Mouse (Mus musculus): ENCODE measurements around the gene Olfr288.
A peak's percentile ranks its signal among the peaks of the same experiment; 100 is the strongest.

The Olfr288 gene

DNA sequence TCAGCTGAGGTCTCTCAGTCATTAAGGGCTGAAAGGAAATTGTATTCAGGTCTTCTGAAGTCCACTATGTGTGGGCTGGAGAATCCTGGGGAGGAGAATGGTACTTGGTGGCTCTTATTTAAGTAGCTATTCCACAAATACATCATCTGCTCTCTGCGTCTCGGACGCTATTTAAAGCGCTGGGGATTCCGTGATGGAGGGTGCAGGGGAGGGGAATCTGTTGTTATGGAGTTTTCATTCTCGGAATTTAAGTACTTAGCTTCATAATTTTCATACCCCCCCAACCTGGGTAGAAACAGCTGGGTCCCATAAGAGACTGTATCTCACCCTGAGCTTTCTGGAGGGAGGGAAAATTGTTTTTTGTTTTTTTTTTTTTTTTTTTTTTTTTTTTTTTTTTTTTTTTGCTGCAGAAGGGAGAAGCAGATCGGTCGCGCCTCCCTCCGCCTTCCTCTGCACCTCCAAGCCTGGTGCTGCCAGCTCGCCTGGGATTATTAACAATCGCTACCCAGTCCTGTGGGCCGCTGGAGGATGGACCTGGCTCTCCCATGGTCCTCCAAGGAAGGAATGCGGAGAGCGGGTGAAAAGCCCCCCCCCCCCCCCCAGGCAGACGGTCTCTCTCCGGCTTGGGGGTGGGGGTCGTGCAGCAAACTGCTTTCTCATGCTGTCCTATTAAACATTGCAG is 28.2 kb downstream of the Olfr288 start, which contains the start of gene Ccdc184:
TSS of gene Ccdc184 (plus strand) at position 196 of the 682 bp plus-strand sequence.
- no peak for DNase-seq (ENCODE audit: low spot score in 2 of 2)

DNA sequence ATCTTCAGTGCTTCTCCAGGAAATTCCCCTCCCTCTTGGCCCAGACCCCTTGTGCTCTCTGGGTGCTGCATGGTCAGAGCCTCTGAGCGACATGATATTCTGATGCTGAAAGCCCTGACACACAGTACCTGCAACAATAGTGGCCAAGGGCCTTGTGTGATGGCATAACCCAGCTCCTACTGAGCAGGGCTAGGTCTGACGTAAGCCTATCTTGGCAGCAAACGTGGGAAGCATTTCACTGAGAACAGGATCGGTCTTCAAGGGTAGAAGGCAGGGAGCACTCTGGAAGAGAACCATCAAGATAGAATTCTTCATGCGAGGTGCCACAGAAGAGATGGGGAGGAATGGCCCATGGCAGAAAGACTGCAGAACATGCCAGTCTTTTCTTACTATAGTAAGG is 29.8 kb downstream of the Olfr288 start, which contains the start of gene Asb8:
TSS of gene Asb8 (minus strand) at position 101 of the 400 bp plus-strand sequence.
- DNase-seq (ENCODE audit: low spot score in 2 of 2) = no peak

DNA sequence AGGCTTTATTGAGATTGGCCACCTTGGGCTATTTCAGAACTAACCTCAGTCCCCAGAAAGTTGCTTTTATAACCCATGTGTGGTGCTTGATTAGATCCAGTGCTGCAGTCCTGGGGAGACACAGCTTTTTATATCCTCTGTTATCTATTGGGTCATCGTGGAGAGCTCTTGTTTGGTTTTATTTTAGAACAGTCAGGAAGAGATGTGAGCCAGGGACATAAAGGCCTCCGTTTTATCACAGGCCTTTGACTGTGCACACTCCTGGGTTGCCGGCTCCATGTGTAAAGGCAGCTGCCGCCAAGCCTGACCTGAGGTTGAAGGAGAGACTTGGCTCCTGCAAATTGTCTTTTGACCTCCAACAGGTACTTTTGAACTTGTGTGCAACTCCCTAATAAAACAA is 32.8 kb downstream of the Olfr288 start:
- no peak for DNase-seq (ENCODE audit: low spot score in 2 of 2)

DNA sequence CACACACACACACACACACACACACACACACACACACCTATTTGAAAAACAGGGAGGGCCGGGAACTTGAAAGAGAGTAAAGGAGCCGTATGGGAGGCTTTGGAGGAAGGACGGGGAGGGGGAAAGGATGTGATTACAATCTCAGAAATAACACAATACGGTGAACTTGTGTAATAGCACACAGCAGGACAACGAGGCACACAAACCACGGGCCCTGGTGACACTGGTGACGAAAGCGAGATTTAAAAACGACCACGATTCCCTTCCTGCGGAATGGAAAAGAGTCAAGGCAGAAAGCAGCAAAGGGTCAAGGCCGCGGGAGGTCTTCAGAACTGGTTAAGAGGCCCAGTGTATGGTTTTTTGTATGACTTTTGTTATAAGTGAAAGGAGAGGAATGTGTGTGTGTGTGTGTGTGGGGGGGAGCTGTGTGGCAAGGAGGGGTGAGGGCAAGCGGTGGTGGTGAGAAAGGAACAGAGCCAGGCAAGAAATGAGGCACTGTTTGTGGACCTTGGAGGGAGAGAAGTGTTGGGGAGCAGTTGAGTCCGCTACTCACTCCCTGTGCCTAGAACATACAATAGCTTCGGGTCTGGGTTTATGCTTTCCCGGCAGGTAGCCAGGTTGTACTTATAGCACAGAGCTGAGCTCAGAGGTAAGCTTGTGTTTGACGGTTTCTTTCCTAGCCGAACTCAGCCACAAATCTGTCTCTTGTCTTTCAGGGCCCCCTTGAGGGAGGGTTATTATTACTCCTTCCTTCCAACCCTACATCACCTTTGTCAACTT is 34.1 kb downstream of the Olfr288 start:
- no peak for DNase-seq (ENCODE audit: low spot score in 2 of 2)

DNA sequence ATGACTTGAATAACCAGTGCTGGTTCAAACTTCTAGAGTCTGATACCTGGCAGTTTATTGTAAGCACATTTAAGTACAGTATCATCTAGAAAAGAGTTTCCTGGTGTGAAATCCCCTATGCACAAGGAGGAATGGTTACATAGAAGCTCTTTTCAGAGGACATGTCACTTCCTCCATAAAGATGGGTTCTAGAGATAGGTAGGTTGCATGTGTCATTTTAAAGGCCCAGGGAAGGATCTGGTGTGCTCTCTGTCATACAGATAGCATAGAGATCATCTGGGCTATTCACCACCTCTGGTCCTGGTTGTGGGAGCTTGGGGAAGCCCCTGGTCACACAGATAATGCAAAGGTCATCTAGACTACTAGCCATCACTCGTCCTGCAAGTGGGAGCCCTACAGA is 38.1 kb downstream of the Olfr288 start:
- no peak for DNase-seq (ENCODE audit: low spot score in 2 of 2)

DNA sequence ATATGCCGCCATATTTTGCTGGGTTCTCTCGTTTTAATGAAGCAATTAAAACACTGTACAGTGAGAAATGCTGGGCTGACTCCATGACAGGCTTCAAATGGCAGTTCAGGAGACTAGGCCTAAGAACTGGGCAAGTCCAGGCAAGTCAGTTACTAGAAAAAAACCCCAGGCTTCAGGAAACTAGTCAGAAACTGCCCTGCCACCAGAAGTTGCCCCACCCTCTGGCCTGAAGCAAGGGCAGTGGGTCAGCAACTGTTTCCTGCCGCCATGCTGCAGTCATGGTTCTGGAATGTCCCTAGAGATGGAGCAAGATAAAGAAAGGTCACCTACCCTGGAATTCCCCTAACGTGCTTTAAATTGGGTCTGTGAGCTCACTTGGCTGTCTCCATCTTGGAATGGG is 39.4 kb downstream of the Olfr288 start:
- no peak for DNase-seq (ENCODE audit: low spot score in 2 of 2)

DNA sequence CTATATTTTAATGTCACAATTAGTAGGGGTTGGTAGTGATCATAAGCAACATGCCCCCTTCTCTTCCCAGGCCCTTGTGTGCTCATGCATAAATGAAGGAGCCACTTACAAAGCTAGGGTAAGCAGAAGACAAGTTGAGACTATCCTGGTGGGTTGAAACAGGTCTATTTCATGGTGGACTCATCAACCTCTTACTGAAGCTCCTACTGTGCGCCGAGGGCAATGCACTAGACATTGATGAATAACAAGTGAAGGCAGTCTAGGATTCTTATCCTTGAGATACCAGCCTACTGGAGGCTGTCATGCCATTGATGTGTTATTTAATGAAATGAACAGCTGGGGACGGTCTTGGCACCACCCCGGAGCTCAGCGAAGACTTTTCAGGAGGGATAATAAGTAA is 40.1 kb downstream of the Olfr288 start:
- DNase-seq (ENCODE audit: low spot score in 2 of 2) = no peak

DNA sequence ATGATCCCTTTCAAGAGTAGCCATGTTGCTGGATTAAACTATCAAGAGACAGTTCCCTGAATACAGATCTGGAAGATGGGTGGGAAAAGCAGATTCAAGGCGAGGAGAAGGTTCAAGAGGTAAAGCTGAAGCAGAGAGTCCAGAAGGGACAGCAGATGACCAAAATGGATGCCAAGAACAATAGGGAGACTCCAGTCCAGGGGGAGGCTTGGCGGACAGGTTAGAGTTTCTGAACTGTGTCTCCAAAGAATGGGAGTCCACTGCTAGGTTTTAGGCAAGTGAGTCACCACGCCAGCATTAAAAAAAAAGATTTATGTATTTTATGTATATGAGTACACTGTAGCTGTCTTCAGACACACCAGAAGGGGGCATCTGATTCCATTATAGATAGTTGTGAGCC is 40.7 kb downstream of the Olfr288 start:
- DNase-seq (ENCODE audit: low spot score in 2 of 2) = no peak

DNA sequence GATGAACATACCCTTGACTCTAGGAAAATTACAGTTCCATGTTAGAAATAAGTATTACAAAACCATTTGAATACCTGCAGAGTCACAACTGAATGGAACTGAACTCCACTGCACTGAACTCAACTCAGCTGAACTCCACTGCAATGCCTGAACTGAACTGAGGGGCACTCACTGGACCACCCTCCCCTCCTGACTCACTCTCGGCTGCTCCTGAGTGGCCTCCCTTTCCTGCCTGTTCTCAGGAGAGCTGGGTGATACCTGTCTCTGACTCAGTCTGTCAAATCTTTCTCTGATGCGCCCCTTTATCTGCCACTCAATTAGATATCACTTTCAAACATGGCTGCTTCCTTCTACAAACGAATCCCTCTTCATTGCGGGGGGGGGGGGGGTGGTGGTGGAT is 41.2 kb downstream of the Olfr288 start:
- DNase-seq (ENCODE audit: low spot score in 2 of 2) = no peak

DNA sequence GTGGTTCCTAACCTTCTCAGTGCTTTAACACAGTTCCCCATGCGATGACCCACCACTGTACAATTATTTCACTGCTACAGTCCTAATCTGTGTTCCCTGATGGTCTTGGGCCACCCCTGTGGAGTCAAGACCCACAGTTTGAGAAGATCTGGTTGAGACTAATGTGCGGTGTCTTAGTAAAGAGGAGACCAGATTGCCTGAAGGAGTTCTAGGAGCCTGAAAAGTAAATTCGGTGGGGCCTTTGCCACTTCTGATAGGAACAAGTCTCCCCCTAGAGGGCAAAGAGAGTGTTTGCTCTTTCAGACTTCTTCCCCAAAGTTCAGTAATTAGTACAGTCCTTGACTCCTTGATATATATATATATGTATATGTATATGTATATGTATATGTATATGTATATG is 41.7 kb downstream of the Olfr288 start:
- no peak for DNase-seq (ENCODE audit: low spot score in 2 of 2)

DNA sequence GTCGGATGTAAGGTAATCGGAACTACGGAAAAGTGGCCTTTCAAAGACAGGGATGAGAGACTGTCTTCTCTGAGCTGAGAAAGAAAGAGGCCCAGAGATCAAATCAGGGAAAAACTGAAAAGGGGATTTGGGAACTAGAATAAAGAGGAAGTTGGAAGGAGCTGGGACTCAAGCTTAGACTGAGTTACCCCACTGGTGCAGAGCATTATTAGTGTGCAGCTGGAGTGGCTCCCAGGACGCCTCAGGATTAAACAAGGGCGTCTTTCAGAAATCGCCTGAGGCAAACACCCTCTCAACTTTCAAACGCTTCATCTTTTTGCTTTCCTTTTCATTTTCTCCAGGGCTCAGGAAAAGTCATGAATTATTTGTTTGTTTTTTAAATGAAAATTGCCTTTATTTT is 42.4 kb downstream of the Olfr288 start:
- no peak for DNase-seq (ENCODE audit: low spot score in 2 of 2)

DNA sequence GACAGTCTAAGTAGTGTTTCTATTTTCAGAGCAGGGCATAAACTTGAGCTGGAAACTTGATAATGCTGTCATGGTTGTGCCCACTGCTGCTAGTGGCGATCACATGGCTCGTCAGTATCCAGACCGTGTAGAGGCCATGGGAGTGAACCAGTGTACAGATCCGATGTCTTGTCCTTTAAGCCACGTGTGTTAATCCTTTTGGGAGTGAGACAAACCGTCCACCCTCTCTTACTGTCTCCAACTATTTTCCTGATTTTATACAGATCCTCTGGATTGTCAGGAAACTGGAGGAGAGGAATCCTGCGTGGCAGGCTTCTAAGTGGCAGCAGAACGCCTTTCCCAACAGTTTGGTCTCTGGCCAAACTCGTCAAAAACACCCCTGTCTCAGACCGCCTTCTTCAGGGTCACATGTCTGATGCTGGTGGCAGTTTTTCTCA is 46.2 kb downstream of the Olfr288 start:
- no peak for DNase-seq (ENCODE audit: low spot score in 2 of 2)

DNA sequence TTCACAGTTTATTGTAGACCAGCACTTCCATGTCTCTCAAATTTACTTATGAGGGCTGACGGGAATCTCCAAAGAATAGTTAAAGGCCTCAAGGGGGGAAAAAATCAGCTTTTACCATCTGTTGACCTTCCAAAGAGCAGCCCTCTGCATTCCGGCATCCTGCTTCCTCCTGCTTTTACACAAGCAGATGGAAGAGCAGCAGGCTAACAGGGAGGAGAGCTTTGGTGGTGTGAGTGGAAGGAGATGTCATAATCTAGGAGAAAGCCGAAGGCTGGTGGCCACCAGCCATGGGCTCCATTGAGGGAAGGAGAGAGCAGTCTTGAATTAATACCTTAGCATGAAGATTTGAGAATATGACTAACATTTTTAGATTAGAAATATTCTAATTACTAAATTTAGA is 47.0 kb downstream of the Olfr288 start:
- DNase-seq (ENCODE audit: low spot score in 2 of 2) = no peak

DNA sequence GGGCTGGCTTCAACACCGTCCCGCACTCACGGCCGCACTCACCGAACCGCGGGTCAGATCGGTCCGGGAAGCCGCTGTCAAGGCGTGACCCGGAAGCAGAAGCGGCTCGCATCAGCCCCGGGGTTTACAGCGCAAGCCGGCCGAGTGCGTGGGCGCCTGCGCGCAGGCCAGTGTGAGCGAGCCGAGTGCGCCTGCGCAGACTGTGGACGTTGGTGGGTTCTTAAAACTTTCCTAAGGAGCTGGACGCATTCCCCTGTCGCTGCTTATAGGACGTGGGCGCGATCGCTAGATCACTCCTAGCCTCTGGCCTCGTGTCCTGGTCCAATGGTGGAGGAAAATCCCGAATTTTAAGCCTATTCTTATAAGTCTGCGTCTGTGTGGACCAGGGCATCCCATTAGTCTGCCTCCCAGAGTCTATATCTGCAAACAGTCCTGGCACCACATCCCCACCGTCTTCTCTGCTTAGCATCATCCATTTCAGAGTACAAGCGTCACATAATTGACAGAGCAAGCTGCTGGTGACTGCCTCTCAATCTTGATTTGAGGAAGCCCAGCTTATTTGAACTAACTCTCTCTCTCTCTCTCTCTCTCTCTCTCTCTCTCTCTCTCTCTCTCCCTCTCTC is 49.7 kb downstream of the Olfr288 start:
- peak; percentile 73 to 87 for DNase-seq (ENCODE audit: low spot score in 2 of 2)

DNA sequence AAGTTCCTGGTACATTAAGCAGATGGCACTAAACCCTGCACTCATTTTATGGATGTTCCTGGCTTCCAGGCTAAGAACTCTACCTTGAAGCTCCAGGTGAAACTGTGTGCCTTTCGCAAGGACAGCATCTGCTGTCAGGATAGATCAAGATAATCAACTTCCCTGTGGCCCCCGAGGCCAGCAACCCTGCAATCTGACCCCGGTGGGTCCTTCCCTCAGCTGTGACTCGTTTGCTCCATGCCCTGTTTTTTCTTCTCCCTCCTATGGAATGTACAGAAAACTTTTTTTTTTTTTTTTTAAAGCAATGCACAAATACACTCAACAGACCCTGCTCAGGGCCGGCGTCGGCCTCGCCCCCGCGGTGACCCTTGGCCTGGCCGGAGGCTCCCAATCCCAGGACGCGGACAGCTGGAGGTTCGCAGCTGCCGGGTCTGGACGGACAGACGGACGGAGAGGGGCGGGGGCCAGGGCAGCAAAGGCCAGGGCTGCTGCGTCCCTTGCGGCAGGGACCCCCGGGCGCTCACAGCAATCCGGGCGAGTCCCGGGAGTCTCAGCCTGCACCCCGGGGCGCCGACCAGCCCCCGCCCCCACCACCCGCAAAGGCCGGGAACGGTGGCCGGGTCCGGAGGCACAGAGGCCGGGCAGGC is 50.4 kb downstream of the Olfr288 start:
- peak in 1 of 2 experiments; percentile 44 for DNase-seq (ENCODE audit: low spot score in 2 of 2)

DNA sequence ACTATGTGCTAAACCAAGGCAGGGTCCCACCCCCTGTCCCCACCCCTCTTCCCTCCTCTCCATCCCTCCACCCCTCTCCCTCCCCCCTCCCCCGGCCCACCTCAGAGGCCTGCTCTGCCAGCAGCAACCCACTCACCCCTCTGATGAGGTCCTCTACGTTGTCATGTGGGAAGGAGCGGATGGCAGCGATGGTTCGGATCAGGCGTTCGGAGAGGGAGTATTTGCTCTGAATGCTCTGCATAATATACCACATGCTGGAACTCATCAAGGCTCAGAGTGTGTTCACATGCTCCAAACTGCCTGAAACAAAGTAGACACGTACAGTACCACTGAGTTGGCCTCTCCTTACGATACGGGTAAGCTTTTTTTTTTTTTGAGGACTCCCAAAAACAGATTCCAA is 52.8 kb downstream of the Olfr288 start:
- DNase-seq (ENCODE audit: low spot score in 2 of 2) = no peak

DNA sequence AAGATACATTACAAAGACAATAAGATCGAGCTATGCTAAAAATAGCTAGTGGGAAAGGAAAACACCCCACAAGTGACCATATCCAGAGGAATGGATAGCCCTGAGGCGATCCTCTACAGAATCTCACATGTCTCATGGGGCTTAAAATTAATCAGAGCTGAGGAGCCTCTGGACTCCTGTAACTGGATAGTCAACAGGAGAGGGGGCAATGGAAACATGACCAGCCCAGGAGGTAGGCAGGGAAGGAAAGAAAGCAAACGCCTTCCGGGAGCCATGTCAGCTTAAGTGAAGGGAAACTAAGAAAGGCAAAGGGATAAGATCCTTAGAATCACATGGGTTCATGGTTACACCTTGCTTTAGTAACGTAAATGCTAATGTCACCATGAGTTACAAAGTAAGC is 54.5 kb downstream of the Olfr288 start:
- no peak for DNase-seq (ENCODE audit: low spot score in 2 of 2)

DNA sequence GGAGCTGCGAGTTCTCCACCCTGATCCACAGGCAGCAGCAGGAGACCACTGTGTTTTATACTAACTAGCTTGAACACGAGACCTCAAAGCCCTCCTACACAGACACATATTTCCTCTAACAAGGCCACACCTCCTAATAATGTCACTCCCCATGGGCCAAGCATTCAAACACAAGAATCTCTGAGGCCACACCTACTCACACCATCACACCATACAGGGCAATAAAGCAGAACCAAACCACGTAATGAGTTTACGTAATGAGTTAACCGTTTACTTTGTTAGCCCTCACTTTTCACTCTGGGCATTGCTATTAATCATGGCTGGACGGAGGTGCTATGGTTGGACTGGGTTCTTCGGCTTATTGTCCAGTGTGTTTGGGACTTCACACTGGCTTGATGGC is 55.6 kb downstream of the Olfr288 start:
- DNase-seq (ENCODE audit: low spot score in 2 of 2) = no peak

DNA sequence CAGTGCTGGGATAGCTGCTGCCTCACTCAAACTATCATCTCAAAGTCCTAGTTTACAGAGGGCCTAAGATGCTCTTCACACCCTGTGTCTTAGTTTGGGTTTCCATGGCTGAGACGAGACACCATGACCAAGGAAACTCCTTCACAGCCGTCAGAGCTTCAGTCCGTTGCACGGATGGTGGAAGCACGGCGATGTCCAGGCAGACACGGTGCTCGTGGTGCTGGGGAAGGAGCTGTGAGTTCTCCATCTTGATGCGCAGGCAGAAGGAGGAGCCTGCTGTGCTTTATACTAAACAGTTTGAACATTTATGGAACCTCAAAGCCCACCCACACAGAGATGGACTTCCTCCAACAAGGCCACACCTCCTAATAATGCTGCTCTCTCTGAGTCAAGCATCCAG is 58.5 kb downstream of the Olfr288 start:
- no peak for DNase-seq (ENCODE audit: low spot score in 2 of 2)

Data from urinary bladder, adult 18-20 months (tissue).